8 mouse cellular contexts compared by ENCODE assay signal in the genomic region with DNA sequence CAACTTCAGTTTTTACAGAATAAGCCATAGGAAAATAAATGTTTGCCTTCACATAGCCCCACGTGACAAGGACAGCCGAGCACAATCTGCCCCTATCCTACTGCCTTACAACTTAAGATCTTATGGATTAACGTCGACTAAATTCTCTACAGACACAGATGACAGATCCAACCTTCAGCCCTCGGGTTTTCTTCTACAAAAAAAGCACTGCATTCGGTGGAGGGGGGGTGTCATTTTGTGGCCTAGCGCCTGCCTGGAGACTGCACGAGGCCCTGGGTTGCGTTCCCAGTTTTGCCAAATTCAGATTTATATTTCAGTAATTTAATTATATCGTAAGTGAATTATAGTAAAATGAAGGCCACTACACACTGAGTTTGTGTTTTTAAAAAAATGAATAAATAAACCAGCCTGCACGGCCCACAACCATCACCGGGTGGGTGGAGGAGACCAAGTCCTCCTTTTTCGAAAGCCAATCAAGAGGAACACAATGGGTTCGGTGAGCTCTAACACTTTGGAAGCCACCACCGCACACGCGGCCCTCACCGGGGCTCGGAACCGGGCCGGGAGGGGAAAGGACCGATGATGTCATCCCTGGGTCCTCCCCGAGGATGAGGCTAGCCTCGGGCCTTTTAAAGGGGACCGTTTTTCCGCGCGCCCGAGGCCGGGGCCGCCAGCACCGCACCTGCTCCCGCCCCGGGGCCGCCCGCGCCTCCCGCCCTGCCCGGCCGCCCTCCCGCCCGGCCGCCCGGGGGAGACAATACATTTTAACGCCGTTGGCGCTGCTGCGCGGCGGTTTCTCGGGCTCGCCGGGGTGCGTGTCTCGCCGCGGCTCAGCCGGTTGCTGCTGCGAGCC. TPM values are rescaled to one million over a fixed set of nuclear protein-coding genes. Genes with fewer than 3 reads are reported as not detected.
DNase-seq lines count a peak whose midpoint lies in the region; ATAC-seq and TF ChIP-seq lines count a peak whose summit lies in the region.

No protein-coding gene starts in this region.

- peak overlapping the region; percentile 89 for H3K9ac ChIP-seq in heart, embryonic 16.5 days (ENCODE audit: low read length)
- H3K9ac ChIP-seq in liver, embryonic 12.5 days, result peak overlapping the region; percentile 94

- TF ChIP-seq POLR2A in myocyte (IDR thresholded peaks at IDR 0.05; ENCODE audit: insufficient read length, low read depth), result no peak

- peak; percentile 69 for DNase-seq in CD4-positive, CD25-positive, alpha-beta regulatory T cell, adult 2 months (ENCODE audit: low read depth, low spot score)
- DNase-seq in forebrain, embryonic 10.5 days (ENCODE audit: extremely low spot score, low spot score), result peak; percentile 45
- peak; percentile 51 for DNase-seq in kidney, postnatal 14 days
- DNase-seq in spleen, postnatal 36 days (ENCODE audit: low spot score in 2 of 2), result peak; percentile 31

- H3K9me3 ChIP-seq in forebrain, embryonic 10.5 days, result no peaks in the 10 kb centered on the region
- H3K9me3 ChIP-seq in heart, embryonic 16.5 days (replicated peaks; ENCODE audit: control insufficient read depth, low read length), result no peaks in the 10 kb centered on the region
- H3K9me3 ChIP-seq in liver, embryonic 12.5 days (replicated peaks), result no peaks in the 10 kb centered on the region

- H3K36me3 ChIP-seq in forebrain, embryonic 10.5 days (replicated peaks), result peaks cover 16% of the 10 kb centered on the region; the same call in 1 of the 2 replicates
- H3K36me3 ChIP-seq in heart, embryonic 16.5 days (ENCODE audit: control insufficient read depth, insufficient read depth), result no peaks in the 10 kb centered on the region
- peaks cover 4% of the 10 kb centered on the region; the same call in 1 of the 2 replicates for H3K36me3 ChIP-seq in liver, embryonic 12.5 days
- no peaks in the 10 kb centered on the region for H3K36me3 ChIP-seq in myocyte (ENCODE audit: control insufficient read depth, insufficient read depth)

- peaks cover 52% of the 10 kb centered on the region for H3K79me2 ChIP-seq in myocyte (ENCODE audit: control insufficient read depth, insufficient read depth)

- peak overlapping the region; percentile 46 for H3ac ChIP-seq in myocyte (ENCODE audit: control insufficient read depth, insufficient read length)

- peak overlapping the region; percentile 86 for H3K4me2 ChIP-seq in heart, embryonic 16.5 days (ENCODE audit: low read depth, low read length)
- H3K4me2 ChIP-seq in liver, embryonic 12.5 days, result peak overlapping the region; percentile 78
- peak overlapping the region; percentile 90 for H3K4me2 ChIP-seq in myocyte (ENCODE audit: low read depth)

- H3K27ac ChIP-seq in brown adipose tissue, adult 24 weeks (replicated peaks; ENCODE audit: low read depth, low read length), result no peak overlapping the region; the same call in 1 of the 2 replicates
- H3K27ac ChIP-seq in forebrain, embryonic 10.5 days, result peak overlapping the region; percentile 100
- H3K27ac ChIP-seq in heart, embryonic 16.5 days (ENCODE audit: low read length), result peak overlapping the region; percentile 74
- H3K27ac ChIP-seq in liver, embryonic 12.5 days, result peak overlapping the region; percentile 88

- H3K4me1 ChIP-seq in brown adipose tissue, adult 24 weeks (ENCODE audit: control insufficient read depth, insufficient read depth, insufficient read length, low read length), result no peaks in the 10 kb centered on the region
- peaks cover 33% of the 10 kb centered on the region for H3K4me1 ChIP-seq in forebrain, embryonic 10.5 days
- H3K4me1 ChIP-seq in heart, embryonic 16.5 days (ENCODE audit: control insufficient read depth, insufficient read depth, low read length), result peaks cover 25% of the 10 kb centered on the region
- H3K4me1 ChIP-seq in liver, embryonic 12.5 days, result peaks cover 46% of the 10 kb centered on the region

- peak; percentile 81 for ATAC-seq in heart, embryonic 16.5 days (replicated peaks; ENCODE audit: extremely low read depth, insufficient read depth, low FRiP score)
- ATAC-seq in liver, embryonic 12.5 days, result peak; percentile 83

- H3K4me3 ChIP-seq in brown adipose tissue, adult 24 weeks (ENCODE audit: insufficient read depth, low read depth, low read length), result peak overlapping the region; percentile 87
- H3K4me3 ChIP-seq in forebrain, embryonic 10.5 days, result peak overlapping the region; percentile 87
- H3K4me3 ChIP-seq in heart, embryonic 16.5 days (ENCODE audit: low read length), result peak overlapping the region; percentile 73
- H3K4me3 ChIP-seq in liver, embryonic 12.5 days, result peak overlapping the region; percentile 86
- H3K4me3 ChIP-seq in myocyte, result peak overlapping the region; percentile 65

- H3K27me3 ChIP-seq in forebrain, embryonic 10.5 days (ENCODE audit: poor library complexity, severe bottlenecking), result peaks cover 8% of the 10 kb centered on the region; the same call in 1 of the 2 replicates
- no peaks in the 10 kb centered on the region for H3K27me3 ChIP-seq in heart, embryonic 16.5 days (ENCODE audit: control insufficient read depth, insufficient read depth, low read length)
- H3K27me3 ChIP-seq in liver, embryonic 12.5 days (replicated peaks), result 0 out of 2 replicates have a peak, but pooled peaks cover 9% of the 10 kb centered on the region
- no peaks in the 10 kb centered on the region for H3K27me3 ChIP-seq in myocyte (ENCODE audit: control insufficient read depth, insufficient read depth, insufficient read length)

- under 1% methylated on average over 59 of the region's 59 CpGs for WGBS in forebrain, embryonic 10.5 days
- under 1% methylated on average over 46 of the region's 59 CpGs for WGBS in heart, embryonic 16.5 days
- whole genome bisulfite sequencing in liver, embryonic 12.5 days (ENCODE audit: insufficient replicate concordance), result 1% methylated on average over 55 of the region's 59 CpGs

TF ChIP-seq in myocyte, 11 proteins besides CTCF, POLR2A, EP300 and RAD21:
- TF ChIP-seq E2F4 (IDR thresholded peaks at IDR 0.05; ENCODE audit: insufficient read depth) (no peak), MYOG (IDR thresholded peaks at IDR 0.05; ENCODE audit: control insufficient read depth in 1 of 3, insufficient read depth in 1 of 3, insufficient read length in 2 of 3, low read depth in 2 of 3) (no peak), TCF3 (IDR thresholded peaks at IDR 0.05; ENCODE audit: insufficient read length, low read depth) (no peak), POLR2AphosphoS2 (IDR thresholded peaks at IDR 0.05; ENCODE audit: insufficient read length, low read depth) (no peak), TCF12 (IDR thresholded peaks at IDR 0.05; ENCODE audit: insufficient read depth, poor library complexity, severe bottlenecking) (no peak), CEBPB (IDR thresholded peaks at IDR 0.05; ENCODE audit: insufficient read depth, poor library complexity, severe bottlenecking) (no peak), SRF (IDR thresholded peaks at IDR 0.05; ENCODE audit: control insufficient read depth, insufficient read length, low read depth) (no peak), MYOD1 (IDR thresholded peaks at IDR 0.05; ENCODE audit: control insufficient read depth in 1 of 3, insufficient read length in 2 of 3, low read depth in 2 of 3) (no peak), USF1 (IDR thresholded peaks at IDR 0.05; ENCODE audit: low read depth) (peak; percentile 83)

RNA-seq across cellular contexts. Expression of a gene that starts 0.6 kb away (rescaled TPM):
- polyA plus RNA-seq in brown adipose tissue, adult 24 weeks (2012; ENCODE audit: insufficient read depth, insufficient read length, missing spikeins), result 7.4 and 8.0 TPM in 2 replicates
- 162 and 168 TPM in 2 replicates for polyA plus RNA-seq in forebrain, embryonic 10.5 days (2016; fragmentation: Nextera tagmentation; extraction: Ambion mirVana)
- polyA plus RNA-seq in heart, embryonic 16.5 days (2015; fragmentation: Nextera tagmentation; extraction: Ambion mirVana), result 47.6 and 51.4 TPM in 2 replicates
- 42.2 and 45.0 TPM in 2 replicates for polyA plus RNA-seq in liver, embryonic 12.5 days (2016; fragmentation: Nextera tagmentation; extraction: Ambion mirVana)
- 27.8 TPM for polyA plus RNA-seq in myocyte (2012; fragmentation: generic; extraction: Trizol)

RNA-seq across cellular contexts. Expression of a gene that starts 13.6 kb away (rescaled TPM):
- polyA plus RNA-seq in brown adipose tissue, adult 24 weeks (2012; ENCODE audit: insufficient read depth, insufficient read length, missing spikeins), result not detected in 2 replicates
- not detected in 2 replicates for polyA plus RNA-seq in forebrain, embryonic 10.5 days (2016; fragmentation: Nextera tagmentation; extraction: Ambion mirVana)
- not detected in 2 replicates for polyA plus RNA-seq in heart, embryonic 16.5 days (2015; fragmentation: Nextera tagmentation; extraction: Ambion mirVana)
- not detected in 2 replicates for polyA plus RNA-seq in liver, embryonic 12.5 days (2016; fragmentation: Nextera tagmentation; extraction: Ambion mirVana)
- not detected for polyA plus RNA-seq in myocyte (2012; fragmentation: generic; extraction: Trizol)

RNA-seq across cellular contexts. Expression of a gene that starts 29.5 kb away (rescaled TPM):
- not detected in 2 replicates for polyA plus RNA-seq in brown adipose tissue, adult 24 weeks (2012; ENCODE audit: insufficient read depth, insufficient read length, missing spikeins)
- polyA plus RNA-seq in forebrain, embryonic 10.5 days (2016; fragmentation: Nextera tagmentation; extraction: Ambion mirVana), result not detected in 2 replicates
- not detected in 2 replicates for polyA plus RNA-seq in heart, embryonic 16.5 days (2015; fragmentation: Nextera tagmentation; extraction: Ambion mirVana)
- not detected in 2 replicates for polyA plus RNA-seq in liver, embryonic 12.5 days (2016; fragmentation: Nextera tagmentation; extraction: Ambion mirVana)
- polyA plus RNA-seq in myocyte (2012; fragmentation: generic; extraction: Trizol), result 0.01 TPM

RNA-seq across cellular contexts. Expression of a gene that starts 54.9 kb away (rescaled TPM):
- polyA plus RNA-seq in brown adipose tissue, adult 24 weeks (2012; ENCODE audit: insufficient read depth, insufficient read length, missing spikeins), result not detected in 2 replicates
- polyA plus RNA-seq in forebrain, embryonic 10.5 days (2016; fragmentation: Nextera tagmentation; extraction: Ambion mirVana), result 3.9 and 5.4 TPM in 2 replicates
- 1.6 and 2.0 TPM in 2 replicates for polyA plus RNA-seq in heart, embryonic 16.5 days (2015; fragmentation: Nextera tagmentation; extraction: Ambion mirVana)
- 10.5 and 12.5 TPM in 2 replicates for polyA plus RNA-seq in liver, embryonic 12.5 days (2016; fragmentation: Nextera tagmentation; extraction: Ambion mirVana)
- 0.12 TPM for polyA plus RNA-seq in myocyte (2012; fragmentation: generic; extraction: Trizol)
